Mouse (Mus musculus) thymus, postnatal 10 days (tissue): ENCODE results near the gene Scube1.

ENCODE experiments used
- DNase-seq, 2 experiments: peaks; one replicate each; pipeline ENCODE4 v3.0.0; 2021; ENCODE audit warnings: low spot score in 2 of 2

Gene Scube1

GRCm38 (mm10) chr15:83709889-83710774, 14.7 kb downstream of the Scube1 start:
- DNase-seq = no peak

- no peak for DNase-seq
Observed at GRCm38 (mm10) chr15:83706528-83707199, 18.2 kb downstream of the Scube1 start.

- no peak for DNase-seq
Observed at GRCm38 (mm10) chr15:83700593-83700923, 24.3 kb downstream of the Scube1 start.

GRCm38 (mm10) chr15:83699834-83700592, 24.8 kb downstream of the Scube1 start:
- DNase-seq = no peak

GRCm38 (mm10) chr15:83699132-83699833, 25.5 kb downstream of the Scube1 start:
- no peak for DNase-seq

- DNase-seq = no peak
Observed at GRCm38 (mm10) chr15:83696681-83697381, 28.0 kb downstream of the Scube1 start.

GRCm38 (mm10) chr15:83695159-83695558, 29.7 kb downstream of the Scube1 start:
- DNase-seq = no peak

GRCm38 (mm10) chr15:83691901-83692361, 32.9 kb downstream of the Scube1 start:
- no peak for DNase-seq

- no peak for DNase-seq
Observed at GRCm38 (mm10) chr15:83689946-83690345, 34.9 kb downstream of the Scube1 start.

- no peak for DNase-seq
Observed at GRCm38 (mm10) chr15:83686601-83687000, 38.2 kb downstream of the Scube1 start.

- no peak for DNase-seq
Observed at GRCm38 (mm10) chr15:83685950-83686349, 38.9 kb downstream of the Scube1 start.

GRCm38 (mm10) chr15:83683051-83683561, 41.7 kb downstream of the Scube1 start:
- no peak for DNase-seq

- DNase-seq = no peak
Observed at GRCm38 (mm10) chr15:83680300-83680699, 44.5 kb downstream of the Scube1 start.

GRCm38 (mm10) chr15:83679729-83680128, 45.1 kb downstream of the Scube1 start:
- no peak for DNase-seq

- no peak for DNase-seq
Observed at GRCm38 (mm10) chr15:83678606-83679005, 46.2 kb downstream of the Scube1 start.

- no peak for DNase-seq
Observed at GRCm38 (mm10) chr15:83678089-83678488, 46.7 kb downstream of the Scube1 start.

- no peak for DNase-seq
Observed at GRCm38 (mm10) chr15:83677098-83677497, 47.7 kb downstream of the Scube1 start.

- DNase-seq = no peak
Observed at GRCm38 (mm10) chr15:83676286-83676685, 48.5 kb downstream of the Scube1 start.

GRCm38 (mm10) chr15:83673621-83674020, 51.2 kb downstream of the Scube1 start:
- DNase-seq = no peak

GRCm38 (mm10) chr15:83667501-83667900, 57.3 kb downstream of the Scube1 start:
- no peak for DNase-seq

GRCm38 (mm10) chr15:83666418-83666817, 58.4 kb downstream of the Scube1 start:
- DNase-seq = no peak
